Mouse (Mus musculus) ES-Bruce4 (cell line): ENCODE data around the gene Celf2. TPM values are rescaled to one million over a fixed set of nuclear protein-coding genes. Genes with fewer than 3 reads are reported as not detected.

Experiments used
- H3K27ac ChIP-seq: 2 replicates; pipeline ENCODE4 v1.5.1; 2012; ENCODE audit warnings: low read length, inconsistent platforms; ENCODE audit not compliant: insufficient read depth
- H3K27me3 ChIP-seq: 2 replicates; pipeline ENCODE4 v1.6.1; 2012; ENCODE audit warnings: mild to moderate bottlenecking, low read length, inconsistent platforms; ENCODE audit not compliant: control insufficient read depth, poor library complexity, insufficient read depth, severe bottlenecking
- H3K36me3 ChIP-seq: 2 replicates; pipeline ENCODE4 v1.6.1; 2012; ENCODE audit warnings: inconsistent platforms, mild to moderate bottlenecking, low read length, moderate library complexity; ENCODE audit not compliant: control insufficient read depth, poor library complexity, insufficient read depth, severe bottlenecking
- H3K4me1 ChIP-seq: one replicate; pipeline ENCODE4 v1.8.1; 2011; ENCODE audit warnings: low read length; ENCODE audit not compliant: control insufficient read depth, insufficient read depth
- H3K4me3 ChIP-seq: 2 replicates; pipeline ENCODE4 v1.5.1; 2011; ENCODE audit warnings: low read depth, mild to moderate bottlenecking, low read length
- H3K9ac ChIP-seq: 2 replicates; pipeline ENCODE4 v1.6.1; 2012; ENCODE audit warnings: low read depth, mild to moderate bottlenecking, inconsistent platforms; ENCODE audit not compliant: poor library complexity, severe bottlenecking
- H3K9me3 ChIP-seq: replicated peaks from 2 replicates; pipeline ENCODE4 v1.6.1; 2012; ENCODE audit warnings: mild to moderate bottlenecking, low read length, inconsistent platforms; ENCODE audit not compliant: control insufficient read depth, poor library complexity, insufficient read depth, severe bottlenecking
- CTCF ChIP-seq: IDR thresholded peaks from one replicate; pipeline ENCODE4 v1.8.1; 2011; ENCODE audit warnings: low read depth, low read length
- EP300 ChIP-seq: IDR thresholded peaks from 2 replicates; pipeline ENCODE4 v1.6.1; 2011; ENCODE audit warnings: low read depth, low read length; ENCODE audit not compliant: insufficient read depth
- POLR2A ChIP-seq: IDR thresholded peaks from one replicate; pipeline ENCODE4 v1.8.1; 2011; ENCODE audit warnings: low read length; ENCODE audit not compliant: insufficient read depth
- polyA plus RNA-seq: library from polyadenylated mRNA; stranded (reverse); fragments of >200 nt; gene quantifications from 2 replicates; pipeline ENCODE4 v1.2.4, GENCODE M21; 2011; ENCODE audit warnings: low read depth; ENCODE audit not compliant: missing spikeins, insufficient read depth, insufficient read length

The Celf2 gene
- polyA plus RNA-seq, 1 experiment = 10.6 TPM

- H3K4me1 ChIP-seq = no peaks in the 10 kb centered on the region
- TF ChIP-seq POLR2A (no peak), EP300 (no peak), CTCF (no peak)
- no peaks in the 10 kb centered on the region for H3K9me3 ChIP-seq
- H3K9ac ChIP-seq = no peak overlapping the region
- H3K27ac ChIP-seq = no peak overlapping the region
- H3K27me3 ChIP-seq = no peaks in the 10 kb centered on the region
- H3K4me3 ChIP-seq = no peak overlapping the region
- no peaks in the 10 kb centered on the region for H3K36me3 ChIP-seq
Measured at GRCm38 (mm10) chr2:7493420-7493819, 15.9 kb downstream of the Celf2 start.

- no peak for TF ChIP-seq POLR2A
- no peak for TF ChIP-seq CTCF
Measured at GRCm38 (mm10) chr2:7484974-7485373, 24.4 kb downstream of the Celf2 start.

GRCm38 (mm10) chr2:7482062-7482461 is 27.3 kb downstream of the Celf2 start:
- no peak overlapping the region for H3K27ac ChIP-seq
- no peaks in the 10 kb centered on the region for H3K36me3 ChIP-seq
- H3K9ac ChIP-seq = no peak overlapping the region
- no peaks in the 10 kb centered on the region for H3K9me3 ChIP-seq
- no peaks in the 10 kb centered on the region for H3K4me1 ChIP-seq
- H3K27me3 ChIP-seq = no peaks in the 10 kb centered on the region
- no peak overlapping the region for H3K4me3 ChIP-seq
- TF ChIP-seq CTCF (no peak), POLR2A (no peak), EP300 (no peak)

More at GRCm38 (mm10) chr2:7484974-7485373, 24.4 kb downstream of the Celf2 start:
- Histone ChIP-seq H3K4me3 (no peak overlapping the region), H3K9me3 (no peaks in the 10 kb centered on the region), H3K36me3 (no peaks in the 10 kb centered on the region), H3K27ac (no peak overlapping the region), H3K4me1 (no peaks in the 10 kb centered on the region), H3K27me3 (no peaks in the 10 kb centered on the region), H3K9ac (no peak overlapping the region)

GRCm38 (mm10) chr2:7460329-7461056 is 48.9 kb downstream of the Celf2 start:
- Histone ChIP-seq H3K9ac (no peak overlapping the region), H3K4me3 (no peak overlapping the region), H3K9me3 (no peaks in the 10 kb centered on the region), H3K4me1 (no peaks in the 10 kb centered on the region), H3K27me3 (no peaks in the 10 kb centered on the region), H3K27ac (no peak overlapping the region), H3K36me3 (no peaks in the 10 kb centered on the region)
- TF ChIP-seq POLR2A = no peak
- no peak for TF ChIP-seq EP300
- no peak for TF ChIP-seq CTCF

- Histone ChIP-seq H3K9me3 (no peaks in the 10 kb centered on the region), H3K9ac (no peak overlapping the region), H3K4me1 (no peaks in the 10 kb centered on the region), H3K4me3 (no peak overlapping the region), H3K27ac (no peak overlapping the region), H3K36me3 (no peaks in the 10 kb centered on the region), H3K27me3 (no peaks in the 10 kb centered on the region)
- no peak for TF ChIP-seq EP300
- TF ChIP-seq POLR2A = no peak
- TF ChIP-seq CTCF = no peak
Measured at GRCm38 (mm10) chr2:7438721-7439282, 70.6 kb downstream of the Celf2 start.

GRCm38 (mm10) chr2:7426481-7426880 is 82.9 kb downstream of the Celf2 start:
- Histone ChIP-seq H3K9me3 (no peaks in the 10 kb centered on the region), H3K9ac (no peak overlapping the region), H3K4me3 (no peak overlapping the region), H3K27ac (no peak overlapping the region), H3K36me3 (no peaks in the 10 kb centered on the region), H3K27me3 (no peaks in the 10 kb centered on the region), H3K4me1 (no peaks in the 10 kb centered on the region)
- no peak for TF ChIP-seq POLR2A
- no peak for TF ChIP-seq CTCF
- no peak for TF ChIP-seq EP300
